Mouse (Mus musculus): ENCODE measurements around the gene Naa40. TPM values are rescaled to one million over a fixed set of nuclear protein-coding genes. Genes with fewer than 3 reads are reported as not detected.

The Naa40 gene
- total RNA-seq, 2 experiments from 2014 or later = 49.0 to 78.6 TPM

GRCm38 (mm10) chr19:7266421-7266831 lies 25.4 kb upstream of the Naa40 start:
- ATAC-seq (replicated peaks; ENCODE audit: low FRiP score, low TSS enrichment, poor library complexity, severe bottlenecking) = no peak

GRCm38 (mm10) chr19:7265478-7266191 lies 24.7 kb upstream of the Naa40 start:
- ATAC-seq (replicated peaks; ENCODE audit: low FRiP score, low TSS enrichment, poor library complexity, severe bottlenecking) = no peak

- no peak for ATAC-seq (replicated peaks; ENCODE audit: low FRiP score, low TSS enrichment, poor library complexity, severe bottlenecking)
Observed at GRCm38 (mm10) chr19:7264766-7265331, 23.9 kb upstream of the Naa40 start.

- 0 out of 2 replicates have a peak, but pooled peaks have one; percentile 41 for ATAC-seq (replicated peaks; ENCODE audit: low FRiP score, low TSS enrichment, poor library complexity, severe bottlenecking)
Observed at GRCm38 (mm10) chr19:7264088-7264765, 23.2 kb upstream of the Naa40 start.

GRCm38 (mm10) chr19:7262592-7262991 lies 21.6 kb upstream of the Naa40 start:
- no peak for ATAC-seq (replicated peaks; ENCODE audit: low FRiP score, low TSS enrichment, poor library complexity, severe bottlenecking)

GRCm38 (mm10) chr19:7261964-7262363 lies 21.0 kb upstream of the Naa40 start:
- no peak for ATAC-seq (replicated peaks; ENCODE audit: low FRiP score, low TSS enrichment, poor library complexity, severe bottlenecking)

GRCm38 (mm10) chr19:7261476-7261875 lies 20.5 kb upstream of the Naa40 start:
- ATAC-seq (replicated peaks; ENCODE audit: low FRiP score, low TSS enrichment, poor library complexity, severe bottlenecking) = no peak

GRCm38 (mm10) chr19:7257881-7258280 lies 16.9 kb upstream of the Naa40 start:
- no peak for ATAC-seq (replicated peaks; ENCODE audit: low FRiP score, low TSS enrichment, poor library complexity, severe bottlenecking)

GRCm38 (mm10) chr19:7246021-7246420 lies 5.0 kb upstream of the Naa40 start:
- peak; percentile 61 for ATAC-seq (replicated peaks; ENCODE audit: low FRiP score, low TSS enrichment, poor library complexity, severe bottlenecking)

- ATAC-seq (replicated peaks; ENCODE audit: low FRiP score, low TSS enrichment, poor library complexity, severe bottlenecking) = no peak
Observed at GRCm38 (mm10) chr19:7240291-7240690, 692 bp downstream of the Naa40 start.

- ATAC-seq (replicated peaks; ENCODE audit: low FRiP score, low TSS enrichment, poor library complexity, severe bottlenecking) = no peak
Observed at GRCm38 (mm10) chr19:7239574-7239973, 1.4 kb downstream of the Naa40 start.

- no peak for ATAC-seq (replicated peaks; ENCODE audit: low FRiP score, low TSS enrichment, poor library complexity, severe bottlenecking)
Observed at GRCm38 (mm10) chr19:7236742-7237141, 4.2 kb downstream of the Naa40 start.

- no peak for ATAC-seq (replicated peaks; ENCODE audit: low FRiP score, low TSS enrichment, poor library complexity, severe bottlenecking)
Observed at GRCm38 (mm10) chr19:7236011-7236410, 5.0 kb downstream of the Naa40 start.

GRCm38 (mm10) chr19:7235461-7235860 lies 5.5 kb downstream of the Naa40 start:
- no peak for ATAC-seq (replicated peaks; ENCODE audit: low FRiP score, low TSS enrichment, poor library complexity, severe bottlenecking)

GRCm38 (mm10) chr19:7234537-7235221 lies 6.3 kb downstream of the Naa40 start:
- ATAC-seq (replicated peaks; ENCODE audit: low FRiP score, low TSS enrichment, poor library complexity, severe bottlenecking) = peak; percentile 91

GRCm38 (mm10) chr19:7226511-7226914 lies 14.5 kb downstream of the Naa40 start:
- ATAC-seq (replicated peaks; ENCODE audit: low FRiP score, low TSS enrichment, poor library complexity, severe bottlenecking) = no peak

GRCm38 (mm10) chr19:7225096-7225690 lies 15.8 kb downstream of the Naa40 start:
- no peak for ATAC-seq (replicated peaks; ENCODE audit: low FRiP score, low TSS enrichment, poor library complexity, severe bottlenecking)

- ATAC-seq (replicated peaks; ENCODE audit: low FRiP score, low TSS enrichment, poor library complexity, severe bottlenecking) = no peak
Observed at GRCm38 (mm10) chr19:7224253-7224652, 16.7 kb downstream of the Naa40 start.

- 0 out of 2 replicates have a peak, but pooled peaks have one; percentile 38 for ATAC-seq (replicated peaks; ENCODE audit: low FRiP score, low TSS enrichment, poor library complexity, severe bottlenecking)
Observed at GRCm38 (mm10) chr19:7223488-7223887, 17.5 kb downstream of the Naa40 start.

- no peak for ATAC-seq (replicated peaks; ENCODE audit: low FRiP score, low TSS enrichment, poor library complexity, severe bottlenecking)
Observed at GRCm38 (mm10) chr19:7222196-7222595, 18.8 kb downstream of the Naa40 start.
